Mouse (Mus musculus) lung, postnatal 0 days (tissue): ENCODE results near the gene Acadm. TPM values are rescaled to one million over a fixed set of nuclear protein-coding genes. Genes with fewer than 3 reads are reported as not detected.

Experiments
- ATAC-seq: fragments of 200-750 bp; cut with Nextera tagmentation; 2 replicates; pipeline ENCODE4 v1.8.0; 2017; ENCODE audit warnings: moderate library complexity
- DNase-seq: peaks from one replicate; pipeline ENCODE4 v3.0.0-alpha.2; 2016; ENCODE audit warnings: low spot score
- H3K27ac ChIP-seq: fragments of 300-500 bp; sonication (generic); 2 replicates; pipeline ENCODE4 v1.5.1; 2014; ENCODE audit warnings: antibody characterized with exemption, mild to moderate bottlenecking, low read length, mixed read lengths
- H3K27me3 ChIP-seq: fragments of 300-500 bp; sonication (generic); replicated peaks from 2 replicates; pipeline ENCODE4 v1.6.1; 2014; ENCODE audit warnings: low read length, mixed read lengths; ENCODE audit not compliant: insufficient read depth
- H3K36me3 ChIP-seq: fragments of 300-500 bp; sonication (generic); 2 replicates; pipeline ENCODE4 v1.6.1; 2014; ENCODE audit warnings: low read length, mixed read lengths; ENCODE audit not compliant: insufficient read depth
- H3K4me1 ChIP-seq: fragments of 300-500 bp; sonication (generic); 2 replicates; pipeline ENCODE4 v1.6.1; 2014; ENCODE audit warnings: antibody characterized with exemption, low read depth, low read length, mixed read lengths; ENCODE audit not compliant: insufficient read depth
- H3K4me2 ChIP-seq: fragments of 300-500 bp; sonication (generic); replicated peaks from 2 replicates; pipeline ENCODE4 v1.6.1; 2014; ENCODE audit warnings: low read depth, mild to moderate bottlenecking, low read length, moderate library complexity, mixed read lengths
- H3K4me3 ChIP-seq: fragments of 300-500 bp; sonication (generic); 2 replicates; pipeline ENCODE4 v1.5.1; 2014; ENCODE audit warnings: low read depth, low read length
- H3K9ac ChIP-seq: fragments of 300-500 bp; sonication (generic); replicated peaks from 2 replicates; pipeline ENCODE4 v1.6.1; 2014; ENCODE audit warnings: low read depth, mild to moderate bottlenecking
- H3K9me3 ChIP-seq: fragments of 300-500 bp; sonication (generic); 2 replicates; pipeline ENCODE4 v1.6.1; 2016; ENCODE audit warnings: low read length, mixed read lengths
- CTCF ChIP-seq: IDR thresholded peaks from 2 replicates; pipeline ENCODE4 v1.5.1; 2016; ENCODE audit warnings: antibody characterized with exemption, mild to moderate bottlenecking
- EP300 ChIP-seq: IDR thresholded peaks from 2 replicates; pipeline ENCODE4 v1.6.1; 2016; ENCODE audit warnings: antibody characterized with exemption, mild to moderate bottlenecking, control low read depth
- WGBS: fragments of 180-500 bp; shearing (Covaris S2); extraction: QIAGEN DNeasy Blood & Tissue Kit; methylation state at CpG from one replicate; pipeline ENCODE4 v1.1.7; 2014; 5-methylcytosine and 5-hydroxymethylcytosine counted together
- polyA plus RNA-seq: library from polyadenylated mRNA; unstranded; fragments of >200 nt; fragmentation: Nextera tagmentation; extraction: Ambion mirVana; gene quantifications from 2 replicates; pipeline ENCODE4 v1.2.1, GENCODE M21; 2015

The Acadm gene
- polyA plus RNA-seq, 1 experiment from 2014 or later, result 68.9 TPM

DNA sequence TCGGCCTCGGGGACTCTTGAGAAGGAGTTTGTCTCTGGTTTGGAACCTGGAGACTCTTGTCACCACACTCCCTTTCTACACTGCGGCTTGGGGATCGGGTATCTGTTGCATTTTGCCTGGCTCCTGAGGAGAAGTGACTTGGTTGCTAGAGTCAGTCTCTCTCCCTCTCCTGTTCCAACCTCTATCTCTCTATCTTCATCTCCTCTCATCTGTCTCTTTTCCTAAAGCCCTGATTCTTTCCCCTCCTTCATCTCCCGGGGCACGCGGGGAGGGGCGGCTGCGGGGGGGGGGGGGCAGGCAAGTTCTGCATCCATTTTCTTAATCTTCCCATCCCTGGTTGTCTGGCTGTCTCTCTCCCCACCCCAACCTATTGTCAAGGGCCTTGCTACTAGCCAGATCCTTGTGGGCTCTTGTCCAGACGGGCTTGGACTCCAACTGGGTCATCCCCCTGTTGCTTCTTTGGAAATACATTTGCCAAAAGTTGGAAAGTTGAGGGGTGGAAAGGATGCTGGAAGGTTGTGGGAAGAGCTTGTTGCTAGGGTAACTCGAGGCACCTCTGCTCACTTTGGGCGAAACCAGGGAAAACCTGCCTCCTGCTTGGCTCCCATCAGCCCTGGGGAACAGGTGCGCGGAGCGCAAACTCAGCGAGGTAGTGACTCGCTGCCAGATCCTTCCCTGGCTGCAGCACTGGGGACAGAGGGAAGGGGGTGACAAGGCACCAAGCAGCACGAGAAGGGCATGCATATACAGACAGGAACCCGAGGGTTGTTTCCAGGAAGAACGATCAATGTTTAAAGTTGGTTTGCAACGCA lies 29.7 kb upstream of the Acadm start:
- peak overlapping the region; percentile 74 for H3K4me2 ChIP-seq
- peaks cover 3% of the 10 kb centered on the region; the same call in 1 of the 2 replicates for H3K4me1 ChIP-seq
- no peak overlapping the region for H3K27ac ChIP-seq
- TF ChIP-seq CTCF, result no peak
- no peak for TF ChIP-seq EP300
- peak overlapping the region; percentile 35 for H3K4me3 ChIP-seq
- DNase-seq (no peak), ATAC-seq (no peak)
- no peaks in the 10 kb centered on the region for H3K9me3 ChIP-seq
- peaks cover 20% of the 10 kb centered on the region for H3K27me3 ChIP-seq
- 8% methylated on average over 20 of the region's 21 CpGs for WGBS
- no peak overlapping the region for H3K9ac ChIP-seq
- H3K36me3 ChIP-seq, result no peaks in the 10 kb centered on the region

DNA sequence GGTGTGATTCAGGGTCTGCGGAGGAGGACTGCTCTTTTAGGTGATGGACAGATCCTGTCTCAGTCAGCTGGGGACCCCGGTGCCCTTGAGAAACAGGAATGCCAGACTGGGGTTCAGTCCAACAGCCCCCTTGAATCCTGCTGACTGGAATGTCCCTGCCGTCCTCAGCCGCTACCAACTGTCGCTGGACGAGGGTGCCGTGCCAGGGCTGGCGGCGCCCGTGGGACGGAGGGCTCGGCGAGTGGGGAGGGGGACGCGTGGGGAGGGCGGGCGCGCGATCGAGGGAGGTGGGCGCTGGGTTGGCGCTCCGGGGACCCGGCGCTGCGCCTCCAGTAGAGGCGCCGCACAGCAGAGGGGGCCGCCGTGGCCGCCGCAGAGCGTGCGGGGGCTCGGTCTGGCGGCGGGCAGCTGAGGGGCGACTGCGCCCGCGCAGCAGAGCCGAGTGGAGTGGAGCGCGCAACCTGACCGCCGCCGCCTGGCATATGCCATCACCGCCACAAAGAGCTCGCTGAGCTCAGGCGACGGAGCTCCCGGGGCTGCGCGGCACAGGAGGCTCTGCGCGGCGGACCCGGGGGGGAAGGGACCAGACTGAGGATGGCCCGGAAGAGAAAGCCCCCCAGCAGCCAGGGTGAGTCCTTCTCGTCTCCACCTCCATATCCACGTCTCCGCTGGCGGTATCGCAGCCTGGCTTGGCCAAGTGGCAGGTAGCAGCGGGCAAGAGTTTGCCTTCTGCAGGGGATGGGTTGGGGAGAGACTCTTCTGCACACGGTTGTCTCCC lies 28.9 kb upstream of the Acadm start, which contains the start of gene Slc44a5:
Gene Slc44a5, plus strand, starts transcription at position 266 of the 778 bp plus-strand sequence.
- H3K27me3 ChIP-seq, result peaks cover 20% of the 10 kb centered on the region
- WGBS, result 0% methylated on average over 53 of the region's 66 CpGs
- peak; percentile 21; the same call in 1 of the 2 replicates for ATAC-seq

DNA sequence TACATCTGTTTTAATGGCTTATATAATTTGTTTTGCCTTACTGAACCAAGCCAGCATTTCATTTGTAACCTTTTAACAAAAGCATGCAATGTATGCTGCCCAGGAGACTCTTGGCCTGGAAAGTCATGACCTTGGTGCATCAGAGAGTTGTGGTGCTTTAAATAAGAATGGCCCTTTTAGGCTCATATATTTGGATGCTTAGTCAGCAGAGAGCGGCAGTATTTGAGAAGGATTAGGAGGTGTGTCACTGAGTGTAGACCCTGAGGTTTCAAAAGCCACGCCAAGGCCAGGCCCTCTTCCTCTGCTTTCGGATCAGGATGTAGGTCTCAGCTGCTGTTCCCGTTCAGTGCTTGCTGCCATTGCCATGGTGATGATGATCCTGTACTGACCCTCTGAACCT lies 25.0 kb upstream of the Acadm start:
- H3K27me3 ChIP-seq, result peaks cover 20% of the 10 kb centered on the region
- TF ChIP-seq CTCF (no peak), EP300 (no peak)
- H3K4me3 ChIP-seq, result no peak overlapping the region
- H3K27ac ChIP-seq, result no peak overlapping the region
- no peaks in the 10 kb centered on the region for H3K9me3 ChIP-seq
- H3K4me1 ChIP-seq, result peaks cover 3% of the 10 kb centered on the region; the same call in 1 of the 2 replicates
- H3K36me3 ChIP-seq, result no peaks in the 10 kb centered on the region
- no peak overlapping the region for H3K9ac ChIP-seq
- no peak for ATAC-seq
- no peak for DNase-seq
- H3K4me2 ChIP-seq, result no peak overlapping the region
- 75% methylated on average over 4 of the region's 4 CpGs for WGBS

More for the DNA sequence above, 28.9 kb upstream of the Acadm start, which contains the start of gene Slc44a5:
- TF ChIP-seq CTCF (no peak), EP300 (no peak)
- no peaks in the 10 kb centered on the region for H3K9me3 ChIP-seq
- no peaks in the 10 kb centered on the region for H3K36me3 ChIP-seq
- H3K4me1 ChIP-seq, result peaks cover 3% of the 10 kb centered on the region; the same call in 1 of the 2 replicates
- peak within 1 kb of the TSS; percentile 35 for H3K4me3 ChIP-seq
- H3K4me2 ChIP-seq, result peak within 1 kb of the TSS; percentile 74
- no peak within 1 kb of the TSS for H3K9ac ChIP-seq
- no peak within 1 kb of the TSS for H3K27ac ChIP-seq
- DNase-seq, result no peak

DNA sequence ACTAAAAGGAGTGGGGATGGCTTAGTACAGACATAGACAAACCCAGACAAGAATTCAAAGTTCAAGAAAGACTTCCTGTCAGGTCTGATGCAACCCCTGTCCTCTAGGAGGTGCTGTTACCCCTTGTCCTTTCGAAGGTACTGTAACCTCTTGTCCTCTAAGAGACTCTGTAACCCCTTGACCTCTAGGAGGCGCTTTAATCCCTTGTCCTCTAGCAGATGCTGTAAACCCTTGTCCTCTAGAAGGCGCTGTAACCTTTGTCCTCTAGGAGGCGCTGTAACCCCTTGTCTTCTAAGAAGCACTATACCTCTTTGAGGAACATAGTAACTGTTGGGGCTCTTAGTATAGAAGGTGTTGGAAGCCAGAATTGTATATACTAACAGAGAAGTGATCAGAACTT lies 24.1 kb upstream of the Acadm start:
- Histone ChIP-seq H3K9ac (no peak overlapping the region), H3K4me3 (no peak overlapping the region), H3K36me3 (no peaks in the 10 kb centered on the region), H3K4me1 (peaks cover under 1% of the 10 kb centered on the region; the same call in 1 of the 2 replicates), H3K27ac (no peak overlapping the region), H3K27me3 (peaks cover 11% of the 10 kb centered on the region), H3K4me2 (no peak overlapping the region), H3K9me3 (no peaks in the 10 kb centered on the region)
- peak; percentile 75 for TF ChIP-seq CTCF
- no peak for TF ChIP-seq EP300
- 38% methylated on average over 4 of the region's 4 CpGs for WGBS
- ATAC-seq (peak; percentile 21), DNase-seq (peak; percentile 62)

DNA sequence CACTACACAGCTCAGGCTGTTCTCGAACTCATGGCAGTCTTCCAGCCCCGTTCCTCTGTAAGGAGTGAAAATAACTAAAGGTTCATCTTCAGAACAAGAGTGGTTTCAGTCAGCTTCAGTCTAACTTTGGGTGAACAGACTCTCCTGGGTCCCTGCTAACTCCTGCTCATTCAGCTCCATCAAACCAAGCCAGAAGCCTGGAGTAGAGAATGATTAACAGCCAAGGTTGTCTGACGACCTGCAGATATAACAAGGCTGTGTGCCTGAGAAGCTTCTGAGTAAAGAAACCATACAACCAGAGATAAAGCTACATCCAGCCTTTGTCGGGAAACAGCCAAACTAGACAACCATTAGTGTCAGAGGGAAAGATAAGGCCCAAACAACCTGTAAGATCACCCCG lies 23.0 kb upstream of the Acadm start:
- Histone ChIP-seq H3K4me1 (no peaks in the 10 kb centered on the region), H3K9ac (no peak overlapping the region), H3K4me3 (no peak overlapping the region), H3K27me3 (0 out of 2 replicates have a peak, but pooled peaks cover 2% of the 10 kb centered on the region), H3K27ac (no peak overlapping the region), H3K36me3 (no peaks in the 10 kb centered on the region), H3K4me2 (no peak overlapping the region), H3K9me3 (no peaks in the 10 kb centered on the region)
- TF ChIP-seq CTCF (no peak), EP300 (no peak)
- WGBS, result 62% methylated on average over 5 of the region's 5 CpGs
- ATAC-seq (no peak), DNase-seq (no peak)
